Mouse (Mus musculus) liver, postnatal 0 days (tissue): ENCODE data around the gene Zfhx3. TPM values are rescaled to one million over a fixed set of nuclear protein-coding genes. Genes with fewer than 3 reads are reported as not detected.

Experiments
- ATAC-seq: fragments of 200-750 bp; cut with Nextera tagmentation; 2 replicates; pipeline ENCODE4 v1.8.0; 2017; ENCODE audit warnings: mild to moderate bottlenecking, moderate library complexity
- DNase-seq: peaks from one replicate; pipeline ENCODE4 v3.0.0-alpha.2; 2016
- H3K27ac ChIP-seq: fragments of 300-500 bp; sonication (generic); 2 replicates; pipeline ENCODE4 v1.5.1; 2014; ENCODE audit warnings: antibody characterized with exemption, moderate library complexity, mild to moderate bottlenecking, low read depth
- H3K27me3 ChIP-seq: fragments of 300-500 bp; sonication (generic); 2 replicates; pipeline ENCODE4 v1.6.1; 2014; ENCODE audit warnings: low read length, control low read depth, mixed read lengths; ENCODE audit not compliant: insufficient read depth
- H3K36me3 ChIP-seq: fragments of 300-500 bp; sonication (generic); replicated peaks from 2 replicates; pipeline ENCODE4 v1.6.1; 2014; ENCODE audit warnings: mild to moderate bottlenecking, control low read depth, low read length, moderate library complexity, mixed read lengths; ENCODE audit not compliant: insufficient read depth
- H3K4me1 ChIP-seq: fragments of 300-500 bp; sonication (generic); 2 replicates; pipeline ENCODE4 v1.6.1; 2014; ENCODE audit warnings: antibody characterized with exemption, mild to moderate bottlenecking, control low read depth; ENCODE audit not compliant: insufficient read depth
- H3K4me2 ChIP-seq: fragments of 300-500 bp; sonication (generic); 2 replicates; pipeline ENCODE4 v1.6.1; 2014; ENCODE audit warnings: low read depth, mild to moderate bottlenecking, low read length, moderate library complexity, mixed read lengths
- H3K4me3 ChIP-seq: fragments of 300-500 bp; sonication (generic); 2 replicates; pipeline ENCODE4 v1.5.1; 2014; ENCODE audit warnings: low read depth, low read length
- H3K9ac ChIP-seq: fragments of 300-500 bp; sonication (generic); replicated peaks from 2 replicates; pipeline ENCODE4 v1.6.1; 2014; ENCODE audit warnings: mild to moderate bottlenecking, moderate library complexity
- H3K9me3 ChIP-seq: fragments of 300-500 bp; sonication (generic); 2 replicates; pipeline ENCODE4 v1.6.1; 2016; ENCODE audit warnings: mild to moderate bottlenecking, control low read depth, low read length, mixed read lengths
- CTCF ChIP-seq: sonication (generic); IDR thresholded peaks from 2 replicates; pipeline ENCODE4 v1.5.1; 2016; ENCODE audit warnings: antibody characterized with exemption, low read depth
- EP300 ChIP-seq: IDR thresholded peaks from 2 replicates; pipeline ENCODE4 v1.6.1; 2016; ENCODE audit warnings: antibody characterized with exemption, low read depth, mild to moderate bottlenecking
- WGBS: fragments of 180-500 bp; shearing (Covaris S2); extraction: QIAGEN DNeasy Blood & Tissue Kit; methylation state at CpG from one replicate; pipeline ENCODE4 v1.1.7; 2014; ENCODE audit not compliant: insufficient replicate concordance; 5-methylcytosine and 5-hydroxymethylcytosine counted together
- polyA plus RNA-seq: library from polyadenylated mRNA; unstranded; fragments of >200 nt; fragmentation: Nextera tagmentation; extraction: Ambion mirVana; gene quantifications from 2 replicates; pipeline ENCODE4 v1.2.1, GENCODE M21; 2015

Zfhx3 gene
- polyA plus RNA-seq, 1 experiment from 2014 or later, result 1.2 TPM

DNA sequence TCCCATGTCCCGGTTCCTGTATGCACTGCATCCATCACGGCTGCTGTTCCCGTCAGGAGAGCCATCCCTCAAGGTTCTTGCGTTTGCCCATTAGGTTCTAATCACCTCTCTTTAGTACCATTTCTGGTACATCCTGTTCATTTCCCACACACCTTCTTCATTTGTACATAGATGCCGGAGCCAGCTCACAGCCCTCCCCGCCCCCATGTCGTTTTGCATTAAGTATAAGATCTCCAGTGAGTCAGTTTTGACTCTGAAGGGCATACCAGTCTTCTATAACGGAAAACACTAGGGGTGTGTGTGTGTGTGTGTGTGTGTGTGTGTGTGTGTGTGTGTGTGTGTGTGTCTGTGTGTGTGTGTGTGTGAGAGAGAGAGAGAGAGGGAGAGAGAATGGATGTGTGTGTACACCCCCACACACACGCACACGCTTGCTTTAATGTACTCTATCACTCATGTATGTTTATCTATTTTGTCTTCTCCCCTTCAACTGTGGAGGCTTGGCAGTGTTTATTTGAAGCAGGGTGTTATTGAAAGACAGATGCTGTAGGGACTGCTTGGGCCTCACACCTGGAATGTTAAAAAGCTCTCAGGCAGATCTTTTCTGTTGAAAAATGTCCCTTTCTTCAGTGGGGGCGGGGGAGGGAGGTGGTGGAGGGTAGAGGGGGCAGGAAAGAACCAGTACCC is 962.0 kb downstream of the Zfhx3 start:
- DNase-seq, result no peak
- Histone ChIP-seq H3K27me3 (no peaks in the 10 kb centered on the region), H3K4me2 (no peak overlapping the region), H3K9me3 (no peaks in the 10 kb centered on the region), H3K36me3 (no peaks in the 10 kb centered on the region), H3K4me3 (no peak overlapping the region), H3K4me1 (no peaks in the 10 kb centered on the region), H3K9ac (no peak overlapping the region), H3K27ac (no peak overlapping the region)
- 82% methylated on average over 11 of the region's 11 CpGs for WGBS
- no peak for TF ChIP-seq EP300
- TF ChIP-seq CTCF, result no peak
- ATAC-seq, result no peak

DNA sequence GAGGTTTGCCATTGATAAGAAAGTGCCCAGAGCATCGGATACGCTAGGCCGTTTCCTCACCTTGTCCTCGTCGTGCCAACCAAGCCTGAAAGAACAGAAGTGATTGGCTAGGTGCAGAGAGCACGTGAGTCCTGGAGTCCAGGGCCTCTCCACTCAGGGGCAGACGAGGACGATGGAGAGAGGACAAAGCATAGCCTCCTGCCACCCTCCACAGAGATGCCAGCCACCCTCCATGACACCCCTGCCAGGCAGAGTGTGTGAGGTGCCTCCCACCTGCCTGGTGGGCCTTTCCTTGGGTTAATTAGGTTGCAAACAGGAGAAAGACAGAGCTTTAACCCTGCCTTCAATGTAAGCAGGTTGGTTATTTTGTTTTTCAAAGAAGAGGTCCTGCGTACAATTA is 965.6 kb downstream of the Zfhx3 start:
- no peak overlapping the region for H3K9ac ChIP-seq
- WGBS, result 78% methylated on average over 9 of the region's 9 CpGs
- DNase-seq (no peak), ATAC-seq (no peak)
- no peaks in the 10 kb centered on the region for H3K27me3 ChIP-seq
- H3K9me3 ChIP-seq, result no peaks in the 10 kb centered on the region
- H3K4me2 ChIP-seq, result no peak overlapping the region
- TF ChIP-seq CTCF (no peak), EP300 (no peak)
- no peaks in the 10 kb centered on the region for H3K36me3 ChIP-seq
- H3K4me1 ChIP-seq, result peaks cover 11% of the 10 kb centered on the region
- H3K4me3 ChIP-seq, result no peak overlapping the region
- no peak overlapping the region for H3K27ac ChIP-seq

DNA sequence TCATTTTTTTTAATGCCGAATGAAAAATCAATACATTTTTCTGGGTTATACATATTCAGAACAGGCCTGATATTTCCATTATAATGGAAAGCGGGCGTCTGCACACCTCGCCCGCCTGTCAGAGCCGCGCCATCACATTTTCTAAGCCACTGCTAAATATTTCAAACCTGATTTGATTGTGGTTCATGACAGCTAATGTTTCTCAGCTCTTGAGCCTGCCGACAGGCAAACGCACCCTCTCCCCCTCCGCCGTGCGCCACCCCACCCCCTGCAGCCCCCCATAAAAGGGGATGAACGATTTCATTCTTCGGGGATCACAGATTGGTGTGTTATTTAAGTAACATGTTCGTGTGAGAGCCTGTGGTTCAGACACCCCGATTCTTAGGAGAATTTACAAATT is 966.1 kb downstream of the Zfhx3 start:
- ATAC-seq, result no peak
- no peak for DNase-seq
- H3K27ac ChIP-seq, result no peak overlapping the region
- no peak for TF ChIP-seq CTCF
- no peak for TF ChIP-seq EP300
- H3K4me2 ChIP-seq, result no peak overlapping the region
- H3K4me1 ChIP-seq, result peaks cover 13% of the 10 kb centered on the region
- H3K4me3 ChIP-seq, result no peak overlapping the region
- WGBS, result 87% methylated on average over 16 of the region's 16 CpGs
- H3K27me3 ChIP-seq, result no peaks in the 10 kb centered on the region
- no peaks in the 10 kb centered on the region for H3K9me3 ChIP-seq
- H3K9ac ChIP-seq, result no peak overlapping the region
- H3K36me3 ChIP-seq, result no peaks in the 10 kb centered on the region

DNA sequence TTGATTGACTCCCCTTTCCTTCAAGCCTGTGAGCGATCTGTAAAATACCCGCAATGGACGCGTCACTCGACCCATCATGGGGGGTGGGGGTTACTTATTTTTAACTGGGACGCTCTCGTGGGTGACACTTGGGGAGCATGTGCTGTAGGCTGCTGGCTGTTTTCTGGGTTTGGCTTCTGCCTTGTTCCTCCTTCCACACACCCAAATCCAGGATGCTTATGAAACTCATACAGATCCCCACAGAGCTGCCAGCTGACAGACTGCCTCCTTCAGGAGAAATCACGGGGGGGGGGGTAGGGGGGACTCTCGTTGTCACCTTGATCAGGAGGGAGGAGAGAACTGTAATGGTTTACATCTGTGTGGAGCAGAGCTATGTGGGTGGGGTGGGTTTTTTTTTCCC is 966.6 kb downstream of the Zfhx3 start:
- H3K27me3 ChIP-seq, result no peaks in the 10 kb centered on the region
- TF ChIP-seq CTCF (no peak), EP300 (no peak)
- peaks cover 13% of the 10 kb centered on the region for H3K4me1 ChIP-seq
- H3K36me3 ChIP-seq, result no peaks in the 10 kb centered on the region
- H3K4me3 ChIP-seq, result no peak overlapping the region
- H3K9me3 ChIP-seq, result no peaks in the 10 kb centered on the region
- no peak overlapping the region for H3K4me2 ChIP-seq
- H3K9ac ChIP-seq, result no peak overlapping the region
- H3K27ac ChIP-seq, result no peak overlapping the region
- WGBS, result 73% methylated on average over 9 of the region's 9 CpGs
- ATAC-seq (no peak), DNase-seq (no peak)

DNA sequence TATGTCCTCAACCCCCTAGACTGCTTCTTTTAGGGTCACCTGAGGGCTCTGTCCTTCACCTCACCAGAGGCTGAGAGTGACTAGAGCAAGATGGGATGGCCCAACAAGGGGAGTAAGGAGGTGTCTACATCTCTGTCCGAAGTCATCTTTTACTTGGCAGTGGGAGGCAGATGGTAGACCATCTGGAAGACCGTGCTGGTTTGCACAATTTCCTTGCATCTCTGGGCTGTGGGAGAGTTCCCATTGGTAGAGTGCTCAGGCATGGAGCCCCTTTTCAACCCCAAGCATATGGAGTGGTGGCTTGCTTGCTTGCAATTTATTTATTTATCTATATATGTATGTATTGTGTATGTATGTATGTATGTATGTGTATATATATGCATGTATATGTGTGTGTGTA is 967.0 kb downstream of the Zfhx3 start:
- WGBS, result 67% methylated on average over 2 of the region's 2 CpGs
- no peak overlapping the region for H3K4me3 ChIP-seq
- H3K27ac ChIP-seq, result no peak overlapping the region
- ATAC-seq (no peak), DNase-seq (no peak)
- peaks cover 13% of the 10 kb centered on the region for H3K4me1 ChIP-seq
- no peak overlapping the region for H3K9ac ChIP-seq
- H3K9me3 ChIP-seq, result no peaks in the 10 kb centered on the region
- H3K4me2 ChIP-seq, result no peak overlapping the region
- H3K36me3 ChIP-seq, result no peaks in the 10 kb centered on the region
- H3K27me3 ChIP-seq, result no peaks in the 10 kb centered on the region
- TF ChIP-seq CTCF (no peak), EP300 (no peak)

DNA sequence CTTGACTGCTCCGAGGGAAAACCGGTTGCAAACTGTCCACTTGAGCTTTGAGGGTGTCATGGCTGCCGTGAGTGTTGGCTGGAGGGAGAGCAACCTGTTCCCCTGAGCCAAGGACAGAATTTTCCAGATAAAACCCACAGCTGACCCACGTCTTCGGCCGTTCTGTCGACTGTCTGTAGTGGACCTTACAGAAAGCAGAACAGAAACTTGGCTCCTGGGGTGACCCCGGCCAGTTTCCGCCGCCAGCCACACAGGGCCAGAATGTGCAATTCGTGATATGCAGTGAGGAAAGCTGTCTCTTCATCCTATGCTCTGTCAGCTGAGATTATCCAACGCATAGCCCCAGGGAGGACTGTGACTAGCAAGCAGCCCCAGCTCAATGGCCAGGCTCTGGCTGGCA is 968.4 kb downstream of the Zfhx3 start:
- H3K27ac ChIP-seq, result no peak overlapping the region
- 67% methylated on average over 12 of the region's 12 CpGs for WGBS
- no peak overlapping the region for H3K4me3 ChIP-seq
- no peaks in the 10 kb centered on the region for H3K9me3 ChIP-seq
- H3K36me3 ChIP-seq, result no peaks in the 10 kb centered on the region
- peak overlapping the region; percentile 13; the same call in 1 of the 2 replicates for H3K4me2 ChIP-seq
- no peak for TF ChIP-seq EP300
- no peak for TF ChIP-seq CTCF
- DNase-seq, result no peak
- H3K9ac ChIP-seq, result no peak overlapping the region
- no peaks in the 10 kb centered on the region for H3K27me3 ChIP-seq
- peaks cover 16% of the 10 kb centered on the region for H3K4me1 ChIP-seq
- peak; percentile 45; the same call in 1 of the 2 replicates for ATAC-seq
